Mouse (Mus musculus) brain, embryonic 14.5 days (tissue): ENCODE results near the gene A430005L14Rik. TPM values are rescaled to one million over a fixed set of nuclear protein-coding genes. Genes with fewer than 3 reads are reported as not detected.

Experiments used
- DNase-seq: peaks from one replicate; pipeline ENCODE4 v3.0.0-alpha.2; 2011; ENCODE audit warnings: low read depth
- CTCF ChIP-seq: fragments of 200-500 bp; IDR thresholded peaks from 2 replicates; pipeline ENCODE4 v1.5.1; 2012; ENCODE audit warnings: inconsistent platforms, mild to moderate bottlenecking, moderate library complexity, borderline replicate concordance; ENCODE audit not compliant: insufficient read depth, insufficient read length; ENCODE audit errors: extremely low read depth
- POLR2A ChIP-seq: fragments of 200-500 bp; IDR thresholded peaks from 2 replicates; pipeline ENCODE4 v1.6.1; 2012; ENCODE audit warnings: mild to moderate bottlenecking, inconsistent platforms, borderline replicate concordance; ENCODE audit not compliant: poor library complexity, insufficient read depth, insufficient read length, severe bottlenecking; ENCODE audit errors: extremely low read depth
- polyA plus RNA-seq: library from polyadenylated mRNA; depleted of rRNA; stranded (reverse); fragments of >200 nt; gene quantifications from 2 replicates; pipeline ENCODE4 v1.2.3, GENCODE M21; 2012

Gene A430005L14Rik
- polyA plus RNA-seq, 1 experiment, result 40.0 TPM

DNA sequence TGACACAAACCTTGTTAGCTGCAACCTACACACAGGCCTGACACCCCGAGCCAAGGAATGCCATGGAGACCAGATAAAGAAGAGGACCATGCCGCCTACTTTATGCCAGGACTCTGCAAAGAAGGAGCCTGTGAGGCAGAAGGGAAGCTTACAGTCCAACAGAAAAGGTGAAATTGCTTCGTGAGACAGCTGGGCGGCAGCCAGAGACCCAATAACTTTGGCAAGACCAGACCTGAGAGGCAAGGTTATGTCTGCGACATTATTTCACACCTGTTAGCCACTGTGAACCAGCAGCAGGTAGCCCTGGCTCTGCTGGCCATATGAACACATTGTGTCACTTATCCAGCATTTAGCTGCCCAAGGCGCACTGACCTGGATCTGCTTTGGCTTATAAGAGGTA is 11.3 kb upstream of the A430005L14Rik start:
- TF ChIP-seq POLR2A, result no peak
- no peak for TF ChIP-seq CTCF
- no peak for DNase-seq

DNA sequence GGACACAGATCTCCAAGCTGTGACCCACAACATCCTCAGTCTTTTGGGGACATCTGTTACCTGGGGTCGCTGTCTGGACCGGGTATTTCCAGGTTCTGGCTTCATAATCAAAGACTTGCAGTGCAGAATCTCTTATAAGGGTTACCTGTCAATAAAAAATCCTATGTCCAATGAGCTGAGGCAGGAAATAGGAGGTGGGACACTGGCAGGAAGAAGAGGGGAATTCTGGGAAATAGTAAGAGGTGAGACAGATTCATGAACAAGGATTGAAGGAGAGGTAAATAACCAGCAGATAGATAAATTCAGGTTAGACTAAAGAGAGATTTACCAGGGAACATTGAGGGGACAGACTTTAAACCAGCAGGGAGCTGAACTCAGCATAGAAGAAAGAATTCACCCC is 6.7 kb upstream of the A430005L14Rik start:
- no peak for DNase-seq

DNA sequence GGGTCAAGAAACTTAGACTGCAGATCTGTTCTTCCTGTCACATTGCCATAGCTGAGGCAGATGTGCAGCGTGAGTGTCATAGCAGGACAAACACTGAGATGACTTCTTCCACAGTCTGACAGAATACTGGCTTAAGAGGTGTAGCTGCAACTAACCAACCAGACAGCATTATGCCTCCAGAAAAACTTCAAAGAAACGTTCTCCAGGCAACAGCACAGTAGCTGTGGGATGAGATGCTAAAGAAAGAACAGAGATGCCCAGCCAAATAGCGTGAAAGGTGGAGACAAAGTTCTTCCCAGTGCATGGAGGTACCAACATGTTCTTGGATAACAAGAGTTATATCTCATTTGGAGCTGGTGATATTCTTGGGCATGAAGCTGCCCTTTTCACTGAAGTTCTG is 5.9 kb upstream of the A430005L14Rik start:
- TF ChIP-seq POLR2A (no peak), CTCF (no peak)
- no peak for DNase-seq

More for the DNA sequence above, 6.7 kb upstream of the A430005L14Rik start:
- TF ChIP-seq POLR2A, result no peak
- no peak for TF ChIP-seq CTCF

DNA sequence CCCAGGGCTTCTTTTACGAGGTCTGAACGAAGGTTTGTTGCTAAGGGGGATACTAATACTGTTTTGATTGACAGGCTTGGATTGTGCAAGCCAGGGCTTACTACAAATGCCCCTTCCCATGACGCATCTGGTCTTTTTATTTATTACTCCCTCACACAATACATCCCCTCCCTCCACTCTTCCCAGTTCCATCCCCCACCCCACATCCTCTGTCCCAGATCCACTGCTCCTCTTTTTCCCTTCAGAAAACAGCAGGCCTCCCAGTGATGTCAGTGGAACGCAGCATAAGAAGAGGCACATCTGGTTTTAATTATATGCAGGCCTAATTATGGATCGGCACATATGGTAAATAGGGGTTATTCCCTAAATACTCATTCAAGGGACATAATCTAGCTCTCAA is 5.3 kb upstream of the A430005L14Rik start:
- peak; percentile 61 for DNase-seq
- no peak for TF ChIP-seq POLR2A

DNA sequence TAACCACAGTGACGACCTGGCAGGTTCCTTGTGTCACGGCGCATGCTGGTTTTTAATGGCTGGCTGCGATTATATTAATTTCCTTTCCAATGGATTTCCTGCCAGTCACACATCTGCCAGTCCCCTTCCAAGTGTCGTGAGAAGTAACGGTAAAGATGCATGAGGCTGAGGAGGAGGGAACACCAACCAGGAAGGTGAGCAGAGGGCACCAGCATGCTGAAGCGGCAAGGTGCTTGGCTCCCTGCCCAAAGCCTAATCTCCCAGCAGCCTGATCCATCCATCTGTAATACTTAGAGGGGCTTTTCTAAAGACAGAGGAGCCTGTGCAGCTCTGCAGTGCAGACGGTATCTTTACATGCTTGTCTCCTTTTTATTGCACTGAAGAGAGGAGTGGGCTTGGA is 1.4 kb upstream of the A430005L14Rik start:
- DNase-seq, result peak; percentile 55
- no peak for TF ChIP-seq POLR2A

DNA sequence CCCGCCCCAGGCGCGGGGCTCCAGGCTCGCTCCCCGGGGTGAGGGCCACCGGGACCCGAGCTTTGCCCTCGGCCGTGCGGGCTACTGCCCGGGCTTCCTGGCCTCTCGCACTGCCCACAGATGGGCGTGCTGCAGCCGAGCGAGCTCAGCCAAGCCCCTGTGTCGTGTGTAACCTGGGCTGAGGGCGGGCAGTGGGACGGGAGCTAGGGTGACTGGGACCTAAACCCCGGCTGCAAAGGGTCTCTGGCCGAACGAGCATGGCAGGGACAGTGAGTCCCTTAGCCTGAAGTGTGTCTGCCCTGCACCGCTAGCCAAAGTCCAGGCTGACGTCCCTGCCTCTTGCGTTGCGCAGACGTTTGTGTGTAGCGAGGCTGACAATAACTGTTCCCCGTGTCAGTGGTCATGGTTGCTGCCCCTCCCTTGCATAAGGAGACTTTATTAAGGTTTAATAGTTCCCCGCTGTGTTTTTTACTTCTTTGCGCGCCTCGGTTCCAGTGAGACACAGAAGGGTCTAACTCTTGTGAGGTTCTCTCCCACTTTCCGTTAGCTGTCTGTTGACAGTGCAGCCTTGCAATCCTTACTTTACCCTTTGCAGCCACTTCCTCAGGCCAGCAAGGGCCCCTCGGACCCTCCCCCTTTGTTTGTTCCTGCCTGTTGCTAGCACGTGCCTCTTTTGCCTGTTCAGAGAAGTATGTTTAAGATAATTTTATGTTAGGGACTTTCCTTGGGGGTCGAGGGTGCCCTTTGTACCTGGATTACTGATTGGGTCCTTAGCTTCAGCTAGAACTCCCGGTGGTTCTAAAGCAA is 610 bp downstream of the A430005L14Rik start:
- peak; percentile 46 for DNase-seq
- no peak for TF ChIP-seq POLR2A
- no peak for TF ChIP-seq CTCF

DNA sequence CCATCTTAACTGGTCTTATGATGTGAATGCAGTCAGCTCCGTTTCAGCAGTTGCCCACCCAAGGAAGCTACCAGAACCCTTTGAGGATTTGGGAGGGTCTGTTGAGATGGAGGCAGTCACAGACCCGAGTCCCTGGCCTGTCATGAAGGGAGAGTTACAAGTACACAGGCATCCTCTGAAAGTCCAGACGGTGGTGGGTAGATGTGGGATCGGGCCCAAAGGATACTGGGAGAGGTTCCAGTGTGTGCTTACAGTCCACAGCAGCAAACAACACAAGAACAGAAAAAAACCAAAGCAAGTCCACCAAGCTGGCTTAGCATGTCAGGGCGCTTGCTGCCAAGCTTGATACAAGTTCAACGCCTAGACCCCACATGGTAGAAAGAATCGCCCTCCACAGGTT is 5.6 kb downstream of the A430005L14Rik start:
- no peak for DNase-seq
- no peak for TF ChIP-seq CTCF
- TF ChIP-seq POLR2A, result no peak

DNA sequence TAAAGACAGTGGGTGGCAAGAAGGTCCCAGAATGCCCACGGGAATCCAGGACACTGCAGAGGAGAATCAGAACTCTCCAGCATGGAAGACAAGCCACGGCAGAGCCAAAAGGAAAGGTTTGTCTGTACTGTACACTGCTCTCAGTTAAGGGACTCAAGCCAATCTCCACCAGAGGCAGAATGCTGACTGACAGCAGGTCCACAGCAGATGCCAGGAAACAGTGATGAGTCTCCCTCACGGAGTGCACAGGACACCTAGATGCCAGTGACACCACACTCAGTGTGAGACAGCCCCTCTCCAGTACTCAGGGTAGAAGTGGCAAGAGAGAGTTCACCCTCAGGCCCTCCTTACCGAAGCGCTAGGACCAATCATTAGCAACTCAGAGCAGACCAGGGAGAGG is 9.6 kb downstream of the A430005L14Rik start:
- no peak for DNase-seq
- TF ChIP-seq POLR2A, result no peak
- no peak for TF ChIP-seq CTCF

DNA sequence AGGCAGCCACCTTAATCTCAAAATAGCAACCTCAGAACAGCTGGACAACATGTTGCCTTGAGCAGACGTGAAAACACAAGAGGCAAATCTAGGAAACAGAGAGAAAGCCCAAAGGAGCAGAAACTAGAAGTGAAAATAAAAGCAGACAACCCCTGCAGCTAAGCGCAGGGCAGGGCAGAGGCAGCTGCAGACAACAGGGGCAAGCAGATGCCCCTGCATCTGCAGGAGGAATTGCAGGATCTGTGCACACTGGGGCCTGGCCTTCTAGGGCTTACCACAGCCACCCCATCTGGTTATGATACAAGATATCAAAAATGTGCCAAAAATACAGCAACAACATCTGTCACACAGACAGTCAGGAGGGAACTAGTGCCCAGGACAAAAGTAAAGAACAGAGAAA is 10.5 kb downstream of the A430005L14Rik start:
- TF ChIP-seq CTCF, result no peak
- TF ChIP-seq POLR2A, result no peak
- DNase-seq, result no peak

DNA sequence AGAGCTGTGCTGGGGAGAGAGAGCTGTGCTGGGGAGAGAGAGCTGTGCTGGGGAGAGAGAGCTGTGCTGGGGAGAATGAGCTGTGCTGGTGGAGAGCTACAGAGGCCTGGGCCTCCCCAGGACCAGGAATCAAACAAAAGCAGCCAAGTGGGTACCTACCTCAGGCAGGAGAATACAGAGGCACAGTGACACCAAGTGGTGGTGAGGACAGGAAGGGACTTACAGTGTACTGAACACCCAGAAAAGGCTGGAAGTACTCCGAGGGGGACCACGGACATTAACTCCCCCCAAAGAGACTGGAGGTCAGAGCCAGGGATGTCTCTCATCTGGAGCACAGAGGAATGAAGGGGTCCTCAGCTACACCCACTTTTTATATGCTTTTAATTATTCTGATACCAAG is 11.0 kb downstream of the A430005L14Rik start:
- DNase-seq, result peak; percentile 49

DNA sequence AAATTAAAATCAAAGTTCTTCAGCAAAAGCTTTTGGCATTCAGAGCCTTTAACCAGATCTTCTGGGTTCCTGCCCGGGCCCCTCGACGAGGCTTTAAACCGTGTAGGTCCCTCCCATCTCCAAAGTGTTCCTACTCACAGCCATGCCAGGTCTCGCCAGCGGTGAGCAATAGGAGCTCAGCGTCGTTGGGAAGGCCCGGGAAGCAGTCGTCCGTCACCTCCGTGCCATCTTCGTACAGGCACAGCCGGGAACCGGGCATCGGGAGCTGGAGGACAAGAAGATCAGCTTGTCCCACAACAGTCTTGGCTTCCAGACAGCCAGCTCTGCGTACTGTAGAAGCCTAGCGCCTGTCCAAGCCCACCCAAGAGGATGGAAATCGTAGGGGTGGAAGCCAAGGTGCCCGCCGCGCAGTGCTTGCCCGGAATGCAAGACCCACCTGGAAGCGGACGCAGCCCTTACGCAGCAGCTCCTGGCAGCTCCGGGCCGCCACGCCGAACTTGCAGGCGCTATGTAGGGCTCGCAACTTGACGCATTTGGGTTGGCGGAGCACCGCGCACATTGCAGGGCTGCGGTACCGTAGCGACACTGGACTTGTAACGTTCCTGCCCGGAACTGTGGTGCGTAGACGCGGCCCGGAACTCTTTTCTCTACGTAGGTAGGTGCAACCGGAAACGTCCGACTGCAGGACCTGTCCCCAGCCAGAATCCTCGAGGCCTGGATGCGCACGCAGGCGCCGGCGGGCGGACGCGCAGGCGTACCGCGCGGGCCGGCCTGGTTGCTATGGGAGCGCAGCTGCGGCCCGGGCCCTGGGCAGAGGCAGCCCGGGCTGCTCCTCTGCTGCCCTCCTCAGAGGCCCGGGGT is 17.6 kb downstream of the A430005L14Rik start, which contains the start of the genes Dffb and Cep104:
Dffb (minus strand) TSS at position 696 of the 861 bp plus-strand sequence.
Cep104 (plus strand) TSS at position 764 of the 861 bp plus-strand sequence.
- TF ChIP-seq POLR2A (peak; percentile 84), CTCF (no peak)
- DNase-seq, result peak; percentile 98

More for the DNA sequence above, 11.0 kb downstream of the A430005L14Rik start:
- TF ChIP-seq CTCF (peak; percentile 23; the same call in 1 of the 2 replicates), POLR2A (no peak)

DNA sequence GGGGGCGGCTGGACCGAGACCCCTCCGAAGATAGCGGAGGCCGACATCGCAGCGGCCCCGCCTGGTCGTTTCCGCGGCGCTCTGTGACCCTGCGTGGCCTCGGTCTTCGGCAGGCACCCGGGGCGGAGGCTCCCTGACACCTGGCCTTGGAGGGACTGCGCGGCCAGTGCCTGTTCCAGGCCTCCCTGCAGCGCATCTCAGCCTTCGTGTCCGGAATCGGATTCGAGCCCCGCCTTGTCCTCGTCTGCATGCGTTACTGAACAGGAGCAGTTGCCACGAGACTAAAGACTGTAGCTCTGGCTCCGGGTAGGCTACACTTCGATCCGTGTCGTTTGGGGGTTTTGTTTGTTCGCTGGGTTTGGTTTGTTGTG is 18.2 kb downstream of the A430005L14Rik start:
- DNase-seq, result no peak
- no peak for TF ChIP-seq POLR2A

DNA sequence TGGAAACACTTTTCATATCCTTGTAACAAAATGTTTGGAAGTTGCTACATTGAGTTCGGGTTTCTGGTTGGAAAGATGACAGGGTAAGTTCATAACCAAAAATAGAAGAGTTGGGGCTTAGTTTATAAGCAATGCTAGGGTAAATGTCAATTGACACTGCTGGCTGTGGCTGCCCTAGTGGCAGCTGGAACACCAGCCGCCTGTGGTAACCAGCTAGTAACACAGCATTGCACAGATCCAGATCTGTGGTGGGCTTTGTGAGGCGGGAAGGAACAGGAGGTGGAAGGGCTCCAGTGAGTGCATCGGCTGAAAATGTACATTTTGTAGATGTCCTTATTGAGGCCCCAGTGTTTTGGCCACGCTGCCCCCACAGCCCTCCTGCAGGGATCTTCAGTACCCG is 18.7 kb downstream of the A430005L14Rik start:
- DNase-seq, result no peak
- TF ChIP-seq CTCF, result no peak
- TF ChIP-seq POLR2A, result no peak
